Mouse (Mus musculus) ES-Bruce4 (cell line): Measurements from ENCODE around the gene Cyp2c38. TPM values are rescaled to one million over a fixed set of nuclear protein-coding genes. Genes with fewer than 3 reads are reported as not detected.
"Not testable (repeated sequence)": the region's sequence is repeated elsewhere in the genome, so short reads cannot be mapped to it uniquely, and the experiment has no call there.

Experiments
- H3K27ac ChIP-seq: 2 replicates; pipeline ENCODE4 v1.5.1; 2012; ENCODE audit warnings: low read length, inconsistent platforms; ENCODE audit not compliant: insufficient read depth
- H3K27me3 ChIP-seq: 2 replicates; pipeline ENCODE4 v1.6.1; 2012; ENCODE audit warnings: mild to moderate bottlenecking, low read length, inconsistent platforms; ENCODE audit not compliant: control insufficient read depth, poor library complexity, insufficient read depth, severe bottlenecking
- H3K36me3 ChIP-seq: 2 replicates; pipeline ENCODE4 v1.6.1; 2012; ENCODE audit warnings: inconsistent platforms, mild to moderate bottlenecking, low read length, moderate library complexity; ENCODE audit not compliant: control insufficient read depth, poor library complexity, insufficient read depth, severe bottlenecking
- H3K4me1 ChIP-seq: one replicate; pipeline ENCODE4 v1.8.1; 2011; ENCODE audit warnings: low read length; ENCODE audit not compliant: control insufficient read depth, insufficient read depth
- H3K4me3 ChIP-seq: 2 replicates; pipeline ENCODE4 v1.5.1; 2011; ENCODE audit warnings: low read depth, mild to moderate bottlenecking, low read length
- H3K9ac ChIP-seq: 2 replicates; pipeline ENCODE4 v1.6.1; 2012; ENCODE audit warnings: low read depth, mild to moderate bottlenecking, inconsistent platforms; ENCODE audit not compliant: poor library complexity, severe bottlenecking
- H3K9me3 ChIP-seq: replicated peaks from 2 replicates; pipeline ENCODE4 v1.6.1; 2012; ENCODE audit warnings: mild to moderate bottlenecking, low read length, inconsistent platforms; ENCODE audit not compliant: control insufficient read depth, poor library complexity, insufficient read depth, severe bottlenecking
- CTCF ChIP-seq: IDR thresholded peaks from one replicate; pipeline ENCODE4 v1.8.1; 2011; ENCODE audit warnings: low read depth, low read length
- EP300 ChIP-seq: IDR thresholded peaks from 2 replicates; pipeline ENCODE4 v1.6.1; 2011; ENCODE audit warnings: low read depth, low read length; ENCODE audit not compliant: insufficient read depth
- POLR2A ChIP-seq: IDR thresholded peaks from one replicate; pipeline ENCODE4 v1.8.1; 2011; ENCODE audit warnings: low read length; ENCODE audit not compliant: insufficient read depth
- polyA plus RNA-seq: library from polyadenylated mRNA; stranded (reverse); fragments of >200 nt; gene quantifications from 2 replicates; pipeline ENCODE4 v1.2.4, GENCODE M21; 2011; ENCODE audit warnings: low read depth; ENCODE audit not compliant: missing spikeins, insufficient read depth, insufficient read length

The Cyp2c38 gene
- polyA plus RNA-seq, result not detected in 2 replicates

DNA sequence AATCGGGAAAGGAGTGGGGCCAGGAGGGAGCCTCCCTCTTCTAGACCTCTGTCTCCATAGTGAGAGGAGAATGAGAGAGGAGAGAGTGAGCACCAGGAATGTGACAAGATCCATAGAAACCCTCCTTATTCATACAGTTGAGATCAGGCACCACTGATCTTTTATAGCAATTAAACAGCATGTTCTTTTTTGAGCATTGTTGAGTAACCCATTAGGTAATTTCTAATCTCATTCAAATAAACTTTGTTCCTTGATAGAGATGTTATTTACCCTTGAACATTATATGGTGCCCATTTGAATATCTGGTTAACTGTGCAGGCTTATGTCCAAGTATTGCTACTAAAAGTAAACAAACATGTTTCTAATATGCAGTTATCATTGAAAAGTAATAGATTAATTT, at the start of gene Cyp2c38:
Gene Cyp2c38, minus strand, starts transcription at position 135 of the 400 bp plus-strand sequence.
- no peaks in the 10 kb centered on the region for H3K27me3 ChIP-seq
- H3K4me1 ChIP-seq, result no peaks in the 10 kb centered on the region
- no peak within 1 kb of the TSS for H3K4me3 ChIP-seq
- no peaks in the 10 kb centered on the region for H3K36me3 ChIP-seq
- no peak within 1 kb of the TSS for H3K27ac ChIP-seq
- TF ChIP-seq EP300, result no peak
- no peak for TF ChIP-seq POLR2A
- TF ChIP-seq CTCF, result no peak
- H3K9ac ChIP-seq, result no peak within 1 kb of the TSS
- no peaks in the 10 kb centered on the region for H3K9me3 ChIP-seq

DNA sequence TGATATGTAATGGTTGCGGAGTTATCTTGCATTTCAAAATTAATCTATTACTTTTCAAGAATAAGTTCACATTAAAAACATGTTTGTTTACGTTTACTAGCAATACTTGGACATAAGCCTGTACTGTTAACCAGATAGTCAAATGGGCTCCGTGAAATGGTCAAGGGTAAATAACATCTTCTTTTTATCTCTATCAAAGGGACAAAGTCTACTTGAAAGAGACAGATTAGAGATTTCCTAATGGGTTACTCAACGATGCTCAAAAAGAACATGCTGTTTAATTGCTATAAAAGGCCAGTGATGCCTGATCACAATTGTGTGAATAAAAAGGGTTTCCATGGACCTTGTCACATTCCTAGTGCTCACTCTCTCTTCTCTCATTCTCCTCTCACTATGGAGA, 47.7 kb upstream of the Cyp2c38 start, which contains the start of gene Cyp2c39:
Gene Cyp2c39, plus strand, starts transcription at position 329 of the 400 bp plus-strand sequence.
- no peaks in the 10 kb centered on the region for H3K9me3 ChIP-seq
- no peak within 1 kb of the TSS for H3K4me3 ChIP-seq
- no peaks in the 10 kb centered on the region for H3K4me1 ChIP-seq
- no peak within 1 kb of the TSS for H3K9ac ChIP-seq
- no peak within 1 kb of the TSS for H3K27ac ChIP-seq
- no peaks in the 10 kb centered on the region for H3K27me3 ChIP-seq
- TF ChIP-seq EP300 (no peak), POLR2A (no peak), CTCF (no peak)
- H3K36me3 ChIP-seq, result no peaks in the 10 kb centered on the region

DNA sequence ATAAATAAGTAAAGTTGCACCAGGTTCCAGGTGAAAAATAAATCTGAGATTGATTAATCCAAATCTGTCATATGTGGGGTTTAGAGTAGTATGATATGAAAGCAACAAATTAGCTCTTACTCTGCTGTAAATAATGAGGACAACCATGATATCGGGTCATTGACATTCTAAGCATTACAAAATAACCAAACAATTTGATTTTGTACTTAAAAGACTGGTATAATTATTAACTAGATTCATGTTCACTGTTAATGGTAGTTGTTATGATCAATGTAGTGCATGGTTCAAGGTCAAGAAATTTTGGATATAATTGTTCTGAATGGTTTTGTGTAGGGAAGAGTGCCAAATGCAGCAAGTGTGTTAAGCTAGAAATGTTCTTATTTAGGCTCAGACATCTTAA, 46.7 kb upstream of the Cyp2c38 start:
- no peaks in the 10 kb centered on the region for H3K36me3 ChIP-seq
- no peaks in the 10 kb centered on the region for H3K4me1 ChIP-seq
- no peak overlapping the region for H3K4me3 ChIP-seq
- H3K9me3 ChIP-seq, result no peaks in the 10 kb centered on the region
- TF ChIP-seq POLR2A, result no peak
- no peak for TF ChIP-seq EP300
- TF ChIP-seq CTCF, result no peak
- no peaks in the 10 kb centered on the region for H3K27me3 ChIP-seq
- no peak overlapping the region for H3K27ac ChIP-seq
- no peak overlapping the region for H3K9ac ChIP-seq

DNA sequence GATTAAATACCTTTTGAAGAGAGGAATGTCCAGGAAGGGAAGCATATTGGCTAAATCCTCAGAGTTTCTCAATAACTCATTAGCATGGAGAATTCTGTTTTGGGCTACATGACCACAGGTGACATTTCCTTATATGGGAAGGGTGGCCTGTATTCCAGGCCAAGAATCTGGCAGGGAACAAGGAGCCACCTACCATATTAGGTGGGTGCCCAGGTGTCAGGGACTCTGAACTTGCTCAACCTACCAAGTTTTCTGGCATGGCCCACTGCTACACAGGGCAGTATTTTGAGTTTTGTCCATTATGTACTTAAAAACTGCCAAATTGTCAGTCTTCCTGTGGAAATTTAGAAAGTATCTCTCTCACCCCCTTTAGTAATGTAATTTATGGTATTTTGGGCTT, 43.5 kb upstream of the Cyp2c38 start:
- no peak overlapping the region for H3K27ac ChIP-seq
- TF ChIP-seq EP300, result no peak
- no peak for TF ChIP-seq POLR2A
- no peak for TF ChIP-seq CTCF
- H3K36me3 ChIP-seq, result no peaks in the 10 kb centered on the region
- no peak overlapping the region for H3K9ac ChIP-seq
- no peak overlapping the region for H3K4me3 ChIP-seq
- H3K4me1 ChIP-seq, result no peaks in the 10 kb centered on the region
- no peaks in the 10 kb centered on the region for H3K27me3 ChIP-seq
- no peaks in the 10 kb centered on the region for H3K9me3 ChIP-seq

DNA sequence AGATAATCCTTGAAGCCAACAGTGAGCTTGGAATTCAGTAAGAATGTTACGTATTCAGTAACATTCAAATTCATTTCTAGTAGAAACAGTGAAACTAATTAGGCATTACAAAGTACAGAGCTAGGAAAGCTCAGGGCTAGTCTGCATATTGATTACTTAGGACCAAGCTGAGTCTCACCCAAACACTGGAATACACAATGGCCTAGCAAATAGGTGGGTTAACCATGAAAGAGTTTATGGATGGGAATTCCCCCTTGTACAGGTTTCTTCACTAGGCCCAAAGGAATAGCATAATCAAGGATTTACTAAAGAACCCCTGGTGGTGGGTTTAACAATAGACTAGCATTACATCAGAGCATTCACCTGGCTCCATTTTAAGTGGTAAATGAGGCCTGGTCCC, 21.1 kb upstream of the Cyp2c38 start:
- not testable (repeated sequence) for H3K9me3 ChIP-seq, H3K27me3 ChIP-seq, H3K4me3 ChIP-seq, H3K4me1 ChIP-seq, H3K9ac ChIP-seq, H3K27ac ChIP-seq, H3K36me3 ChIP-seq

DNA sequence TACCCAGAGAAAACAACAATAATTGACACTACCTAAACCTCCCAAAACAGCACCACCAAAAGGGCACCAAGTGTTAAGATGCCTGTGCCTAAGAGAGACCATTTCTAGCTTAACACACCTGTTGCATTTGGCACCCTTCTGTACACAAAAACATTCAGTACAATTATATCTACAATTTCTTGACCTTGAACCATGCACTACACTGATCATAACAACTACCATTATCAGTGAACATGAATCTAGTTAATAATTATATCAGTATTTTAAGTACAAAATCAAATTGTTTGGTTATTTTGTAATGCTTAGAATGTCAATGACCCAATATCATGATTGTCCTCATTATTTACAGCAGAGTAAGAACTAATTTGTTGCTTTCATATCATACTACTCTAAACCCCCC, 1.0 kb upstream of the Cyp2c38 start:
- Histone ChIP-seq H3K27ac (no peak overlapping the region), H3K27me3 (no peaks in the 10 kb centered on the region), H3K9me3 (no peaks in the 10 kb centered on the region), H3K36me3 (no peaks in the 10 kb centered on the region), H3K4me3 (no peak overlapping the region), H3K4me1 (no peaks in the 10 kb centered on the region), H3K9ac (no peak overlapping the region)
- TF ChIP-seq CTCF, result no peak
- TF ChIP-seq EP300, result no peak
- TF ChIP-seq POLR2A, result no peak

Other genes with a start within 250 kb of the Cyp2c38 start
- 0.52 TPM in 1 of 2 replicates, not detected in the other for gene Cyp2c29, start 193.7 kb downstream of the Cyp2c38 start, polyA plus RNA-seq
- not detected in 2 replicates for gene Cyp2c39, start 47.8 kb upstream of the Cyp2c38 start, polyA plus RNA-seq
- not detected in 2 replicates for gene Cyp2c67, start 186.0 kb upstream of the Cyp2c38 start, polyA plus RNA-seq